Mouse (Mus musculus) common myeloid progenitor, adult 5-6 weeks (primary cell): Measurements from ENCODE around the gene Usp44. TPM values are rescaled to one million over a fixed set of nuclear protein-coding genes. Genes with fewer than 3 reads are reported as not detected.
A peak's percentile ranks its signal among the peaks of the same experiment; 100 is the strongest.
"Not testable (repeated sequence)": the region's sequence is repeated elsewhere in the genome, so short reads cannot be mapped to it uniquely, and the experiment has no call there.

ENCODE experiments used
- ATAC-seq: replicated peaks from 2 replicates; pipeline ENCODE4 v1.8.0; 2016; ENCODE audit warnings: low read depth, mild to moderate bottlenecking, moderate TSS enrichment, inconsistent platforms; ENCODE audit not compliant: poor library complexity, severe bottlenecking
- total RNA-seq: library from RNA; stranded (forward); fragments of 200-1000, 187-1606 nt; gene quantifications from 2 replicates; pipeline ENCODE4 v1.2.3, GENCODE M21; 2017

Usp44 gene
- total RNA-seq, 1 experiment from 2014 or later: 0.87 TPM

DNA sequence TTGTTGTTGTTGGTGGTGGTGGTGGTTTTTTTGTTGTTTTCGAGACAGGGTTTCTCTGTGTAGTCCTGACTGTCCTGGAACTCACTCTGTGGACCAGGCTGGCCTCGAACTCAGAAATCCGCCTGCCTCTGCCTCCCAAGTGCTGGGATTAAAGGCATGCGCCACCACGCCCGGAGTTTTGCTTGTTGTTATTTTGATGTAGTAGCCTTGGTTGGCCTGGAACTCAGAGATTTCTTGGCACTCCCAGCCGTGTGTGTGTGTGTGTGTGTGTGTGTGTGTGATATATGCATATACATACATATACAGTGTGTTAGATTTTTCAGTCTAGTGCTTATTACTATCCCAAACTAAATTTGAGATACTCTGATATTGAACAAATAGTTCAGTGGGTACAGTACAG lies 3.8 kb downstream of the Usp44 start:
- not testable (repeated sequence) for ATAC-seq

DNA sequence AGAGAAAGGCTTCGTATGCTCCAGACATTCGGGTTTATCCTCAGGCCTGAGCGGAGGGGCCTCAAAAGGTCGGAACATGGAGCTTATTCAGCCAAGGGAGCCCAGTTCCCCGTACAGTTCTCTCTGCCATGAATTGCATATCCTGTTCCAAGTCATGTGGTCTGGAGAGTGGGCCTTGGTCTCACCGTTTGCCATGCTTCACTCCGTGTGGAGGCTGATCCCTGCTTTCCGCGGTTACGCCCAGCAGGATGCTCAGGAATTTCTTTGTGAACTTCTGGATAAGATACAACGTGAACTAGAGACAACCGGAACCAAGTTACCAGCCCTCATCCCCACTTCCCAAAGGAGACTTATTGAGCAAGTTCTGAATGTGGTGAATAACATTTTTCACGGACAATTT lies 15.4 kb downstream of the Usp44 start:
- ATAC-seq: no peak

DNA sequence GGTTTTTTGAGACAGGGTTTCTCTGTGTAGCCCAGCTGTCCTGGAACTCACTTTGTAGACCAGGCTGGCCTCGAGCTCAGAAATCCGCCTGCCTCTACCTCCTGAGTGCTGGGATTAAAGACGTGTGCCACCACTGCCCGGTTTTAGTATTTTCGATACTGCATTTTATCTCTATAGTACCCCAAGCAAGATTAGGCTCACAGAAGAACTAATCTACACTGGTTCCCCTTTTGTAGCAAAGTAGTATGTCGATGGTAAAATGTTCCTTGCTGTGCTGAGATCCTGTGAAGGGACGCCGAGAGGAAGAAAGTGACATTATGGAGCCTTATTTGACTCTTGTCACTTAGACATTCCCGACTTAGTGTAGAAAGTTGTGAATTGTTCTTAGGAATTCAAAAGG lies 23.8 kb downstream of the Usp44 start:
- ATAC-seq: no peak

DNA sequence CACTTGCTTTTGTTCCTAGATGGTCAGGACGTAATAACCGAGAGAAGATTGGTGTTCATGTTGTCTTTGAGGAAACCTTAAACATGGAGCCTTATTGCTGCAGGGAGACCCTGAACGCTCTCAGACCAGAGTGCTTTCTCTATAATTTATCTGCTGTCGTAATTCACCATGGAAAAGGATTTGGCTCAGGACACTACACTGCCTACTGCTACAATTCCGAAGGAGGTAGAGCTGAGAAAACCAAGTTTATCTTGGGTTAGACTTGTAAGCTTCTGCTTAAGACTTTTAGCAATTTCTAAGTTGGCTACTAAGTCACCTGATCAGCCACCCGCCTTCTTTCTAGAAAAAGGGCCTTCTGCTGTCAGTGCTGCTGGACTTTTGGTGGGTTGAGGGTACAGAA lies 24.7 kb downstream of the Usp44 start:
- ATAC-seq: no peak

DNA sequence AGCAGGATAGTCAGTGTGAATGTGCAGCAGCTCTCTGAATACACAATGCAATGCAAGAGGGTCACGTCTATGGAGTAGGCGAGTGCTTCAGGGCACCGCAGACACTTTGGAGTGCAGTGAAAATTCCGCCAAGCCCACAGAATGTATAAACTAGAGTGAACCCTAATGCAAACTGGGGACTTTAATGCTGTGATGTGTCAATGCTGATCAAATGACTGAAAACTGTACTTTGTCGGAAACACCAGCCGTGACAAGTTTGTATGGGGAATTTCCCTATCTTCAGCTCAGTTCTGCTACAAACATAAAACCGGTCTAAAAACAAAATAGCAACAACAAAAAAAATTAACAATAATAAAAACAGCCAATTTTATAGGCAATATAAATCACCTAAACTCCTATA lies 37.0 kb downstream of the Usp44 start:
- ATAC-seq: no peak

DNA sequence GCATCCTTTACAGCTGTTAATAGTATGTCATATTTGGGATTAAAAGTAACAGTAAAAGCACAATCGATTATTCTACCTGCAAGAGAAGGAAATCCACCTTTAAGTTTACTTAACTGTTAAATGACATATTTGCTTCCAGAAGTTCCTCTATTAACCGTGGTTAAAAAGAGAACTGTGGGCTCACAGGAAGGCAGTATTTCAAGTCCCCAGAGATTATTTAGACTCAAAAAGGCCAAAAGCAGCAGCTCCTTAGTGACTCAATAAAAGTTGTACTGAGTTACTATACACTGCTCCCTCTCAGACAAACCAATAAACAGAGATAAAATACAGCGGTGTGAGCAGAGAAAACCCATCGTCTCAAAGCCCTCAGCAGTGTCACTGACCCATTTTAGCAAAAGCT lies 37.5 kb downstream of the Usp44 start:
- ATAC-seq: no peak

DNA sequence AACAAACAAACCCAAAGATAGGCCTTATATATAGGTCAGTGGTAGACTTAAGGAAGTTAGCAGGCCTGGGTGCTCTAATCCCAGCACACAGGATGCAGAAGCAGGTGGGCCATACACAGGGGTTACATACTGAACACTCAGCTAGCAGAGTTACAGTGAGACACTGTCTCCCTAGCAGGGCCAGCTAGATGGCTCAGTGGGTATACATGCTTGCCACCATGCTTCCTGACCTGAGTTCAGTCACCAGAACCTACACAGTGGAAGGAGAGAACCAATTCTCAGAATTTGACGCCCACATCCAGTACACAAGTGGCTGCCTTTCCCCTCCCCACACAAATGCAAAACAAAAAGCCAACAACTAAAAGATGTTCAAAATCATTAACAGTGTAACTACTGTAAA lies 45.4 kb downstream of the Usp44 start:
- ATAC-seq: no peak

DNA sequence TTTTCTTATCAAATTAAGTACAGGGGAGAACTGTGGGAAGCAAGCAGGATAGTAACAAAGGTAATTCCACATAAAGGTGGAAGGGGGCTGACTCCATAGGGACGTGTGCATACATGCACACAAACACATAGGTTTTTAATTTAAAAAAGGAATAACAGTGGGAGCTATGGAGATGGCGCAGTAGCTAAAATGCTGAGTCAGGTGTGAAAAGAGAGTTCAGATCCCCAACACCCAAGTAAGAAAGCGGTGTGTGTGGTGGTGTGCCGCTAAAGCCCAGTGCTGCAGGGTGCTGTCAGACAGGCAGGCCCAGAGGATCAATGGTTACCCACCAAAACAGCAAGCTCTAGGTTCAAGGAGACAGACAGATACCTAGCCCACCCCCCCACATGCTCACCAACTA lies 47.4 kb downstream of the Usp44 start:
- ATAC-seq: no peak

DNA sequence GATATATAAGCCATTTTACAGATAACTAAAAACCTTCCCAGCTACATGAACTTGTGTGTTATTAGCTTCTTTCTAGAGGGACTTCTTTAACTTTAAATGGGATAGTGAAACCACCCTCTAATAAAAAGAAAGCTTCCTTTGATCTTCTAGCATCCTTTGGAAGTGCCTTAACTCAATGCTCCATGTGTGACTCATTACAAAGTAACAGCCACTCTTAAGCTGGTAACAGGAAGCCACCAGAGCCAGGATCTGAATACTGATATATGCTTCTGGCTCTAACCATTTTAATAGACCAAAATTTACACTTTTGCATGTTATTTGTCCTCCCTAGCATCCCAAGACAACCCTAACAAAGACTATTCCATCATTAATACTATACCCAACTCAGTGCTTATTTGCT lies 50.6 kb downstream of the Usp44 start:
- ATAC-seq: no peak

DNA sequence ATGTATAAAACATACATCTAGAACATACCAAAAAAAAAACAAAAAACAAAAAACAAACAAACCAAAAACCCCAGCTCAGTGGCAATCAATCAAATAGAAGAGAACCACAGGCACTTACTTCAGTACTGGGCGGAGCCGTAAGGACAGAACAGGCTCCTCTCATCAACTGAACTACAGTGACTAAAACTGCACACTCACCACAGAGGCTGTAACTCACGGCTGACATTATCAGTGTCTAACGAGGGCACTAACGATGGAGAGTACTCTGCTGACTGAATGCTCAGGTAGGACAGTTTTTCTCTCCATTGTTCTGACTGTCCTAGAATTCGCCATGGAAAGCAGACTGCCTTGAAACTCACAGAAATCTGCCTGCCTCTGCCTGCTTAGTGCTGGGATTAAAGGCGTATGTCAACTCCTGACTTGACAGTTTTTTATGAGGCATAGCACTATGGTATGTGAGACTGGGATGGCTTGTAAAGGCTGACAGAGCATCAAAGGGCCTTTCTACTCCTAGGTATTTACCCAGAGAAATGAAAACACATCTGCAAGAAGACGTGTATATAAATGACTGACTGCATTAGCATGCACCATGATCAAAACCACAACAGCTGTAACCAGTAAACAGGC lies 51.5 kb downstream of the Usp44 start:
- peak; percentile 80 for ATAC-seq

DNA sequence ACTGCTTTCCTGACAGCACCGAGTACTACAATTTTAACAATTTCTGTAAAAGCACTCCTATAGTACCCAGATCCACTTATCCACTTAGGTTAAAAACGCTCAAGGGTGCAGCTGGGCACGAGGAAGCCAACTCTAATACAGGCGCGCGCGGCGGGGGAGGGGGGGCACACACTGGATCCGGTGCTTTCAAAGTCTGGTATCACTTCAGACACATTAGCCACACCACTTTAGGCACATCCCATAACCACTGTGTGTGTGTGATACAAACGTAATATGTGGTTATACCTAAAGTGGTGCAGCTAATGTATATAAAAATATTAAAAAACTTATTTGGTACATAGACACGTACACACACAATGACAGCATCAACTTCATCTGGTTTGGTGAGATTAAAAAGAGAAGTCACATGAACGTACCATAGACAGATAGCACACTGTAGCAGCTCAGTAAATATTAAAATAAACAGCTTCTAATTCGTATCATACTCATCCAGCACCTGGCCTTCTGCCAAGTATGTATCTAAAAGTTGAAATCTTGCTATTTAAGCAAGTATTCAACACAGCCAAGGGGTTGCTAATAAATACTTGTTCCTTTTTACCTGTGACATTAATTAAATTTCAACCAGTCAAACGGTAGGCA lies 54.6 kb downstream of the Usp44 start:
- ATAC-seq: peak; percentile 20; the same call in 1 of the 2 replicates

DNA sequence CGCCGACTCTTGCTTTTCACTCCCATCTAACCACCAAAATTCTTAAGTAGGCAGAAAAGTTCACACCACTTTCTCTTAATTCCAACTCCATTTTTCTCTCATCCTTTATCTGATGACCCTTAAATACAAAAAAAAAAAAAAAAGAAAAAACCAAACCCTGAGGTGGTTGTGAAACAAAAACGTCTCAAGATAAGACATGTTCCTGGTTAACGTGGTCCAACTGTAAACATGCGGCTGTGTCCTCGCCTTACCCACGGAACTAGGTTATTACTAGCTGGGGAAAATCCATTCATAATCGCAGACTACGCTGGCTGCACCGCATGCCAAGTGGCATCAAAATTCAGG lies 57.2 kb downstream of the Usp44 start:
- ATAC-seq: 0 out of 2 replicates have a peak, but pooled peaks have one; percentile 15

DNA sequence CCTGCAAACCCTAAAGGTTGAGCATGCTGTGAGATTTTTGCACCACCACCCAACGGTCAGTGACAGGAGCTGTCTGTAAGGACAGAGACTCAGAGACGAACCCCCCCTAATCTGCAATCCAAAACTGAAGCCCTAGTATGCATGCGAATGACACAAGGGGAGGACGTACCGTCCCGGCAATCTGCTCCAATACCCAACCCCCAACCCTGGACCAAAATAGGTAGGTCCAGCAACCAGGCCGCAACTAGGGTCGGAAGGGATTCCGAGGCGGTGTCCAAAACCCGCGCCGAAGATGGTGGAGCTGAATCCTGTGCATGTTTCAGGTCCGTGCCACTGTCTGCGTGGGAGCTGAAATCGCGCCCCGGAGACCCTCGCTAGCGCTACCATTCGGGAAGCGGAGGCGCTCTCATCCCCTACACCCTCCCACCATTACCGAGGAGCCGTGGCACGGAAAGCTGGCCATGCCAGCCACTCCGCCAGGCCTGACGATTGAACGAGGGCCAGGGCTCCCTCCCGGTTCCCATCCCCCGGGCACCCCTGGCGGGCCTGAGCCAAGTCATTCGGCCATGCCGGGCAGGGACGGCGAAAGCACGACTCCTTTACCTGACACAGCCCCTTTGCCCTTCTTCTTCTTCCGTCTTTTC lies 57.7 kb downstream of the Usp44 start:
- ATAC-seq: peak; percentile 24

DNA sequence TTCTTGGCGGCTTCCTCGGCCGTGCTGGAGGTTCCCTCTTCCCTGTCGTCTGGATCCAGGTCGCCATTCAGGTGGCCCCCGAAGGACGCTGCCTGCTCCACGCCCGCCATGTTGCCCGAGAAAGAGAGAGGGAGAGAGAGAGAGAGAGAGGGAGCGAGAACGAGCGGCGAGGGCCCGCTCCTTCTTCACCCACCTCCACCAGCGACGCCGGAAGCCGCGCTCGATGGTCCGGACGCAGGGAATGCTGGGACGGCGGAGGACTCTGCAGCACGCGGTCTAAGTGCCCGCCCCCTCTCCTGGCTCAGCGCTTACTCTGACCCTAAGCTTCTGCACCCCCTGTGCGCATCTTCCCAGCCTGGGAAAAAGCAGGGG lies 58.2 kb downstream of the Usp44 start:
- ATAC-seq: peak; percentile 90

DNA sequence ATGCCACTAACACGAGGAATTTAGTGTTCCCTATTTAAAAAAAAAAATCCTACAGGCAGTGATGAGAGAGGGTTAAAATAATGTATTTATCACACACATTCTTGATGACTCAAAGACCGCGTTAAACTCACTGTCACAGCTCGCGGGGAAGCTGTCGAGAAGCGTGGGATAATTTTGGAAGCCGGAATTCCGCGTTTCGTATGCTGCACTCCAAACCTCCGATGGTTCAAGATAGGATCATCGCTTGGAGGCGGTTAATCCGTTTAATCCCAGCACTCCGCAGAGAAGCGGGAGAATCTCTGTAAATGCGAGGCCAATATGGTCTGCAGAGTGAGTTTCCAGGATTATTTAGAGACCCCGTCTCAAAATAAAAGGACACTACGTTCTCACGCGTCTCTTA lies 58.6 kb downstream of the Usp44 start:
- ATAC-seq: peak; percentile 20

DNA sequence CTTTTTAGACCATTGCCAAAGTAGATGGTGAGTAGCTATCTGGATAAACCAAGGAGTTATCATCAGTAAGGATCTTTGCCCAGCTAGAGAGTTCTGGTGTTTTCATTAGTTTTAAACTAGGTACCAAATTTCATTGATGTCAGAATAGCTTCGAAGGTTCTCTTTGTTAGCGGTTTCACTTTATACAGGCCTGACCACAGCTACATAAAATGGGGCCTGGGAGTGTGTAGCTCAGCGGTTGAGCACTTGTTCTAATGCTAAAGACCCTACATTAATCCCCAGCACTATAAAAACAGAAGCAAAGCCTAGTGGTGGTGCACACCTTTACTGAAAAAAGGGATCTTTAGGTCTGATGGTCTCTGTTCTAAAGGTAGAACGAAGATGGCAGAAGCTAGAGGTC lies 59.2 kb downstream of the Usp44 start:
- no peak for ATAC-seq

DNA sequence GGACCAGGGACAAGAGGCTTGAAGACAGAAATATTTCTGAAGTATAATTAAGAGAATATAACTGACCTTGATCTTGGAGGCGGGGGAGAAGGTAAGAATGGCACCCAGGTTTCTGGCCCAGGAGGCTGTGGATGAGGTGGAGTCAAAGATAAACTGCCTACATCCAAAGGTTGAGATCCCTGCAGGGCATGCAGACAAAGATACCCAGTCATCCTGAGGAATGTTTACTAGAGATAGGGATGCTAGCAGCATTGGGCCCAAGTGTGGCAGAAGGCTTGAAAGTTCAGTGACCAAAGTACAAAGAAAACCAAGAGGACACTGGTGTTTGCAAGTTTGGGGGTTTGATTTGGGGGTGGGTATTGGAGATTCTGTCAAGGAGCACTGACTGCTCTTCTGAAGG lies 59.7 kb downstream of the Usp44 start:
- no peak for ATAC-seq

DNA sequence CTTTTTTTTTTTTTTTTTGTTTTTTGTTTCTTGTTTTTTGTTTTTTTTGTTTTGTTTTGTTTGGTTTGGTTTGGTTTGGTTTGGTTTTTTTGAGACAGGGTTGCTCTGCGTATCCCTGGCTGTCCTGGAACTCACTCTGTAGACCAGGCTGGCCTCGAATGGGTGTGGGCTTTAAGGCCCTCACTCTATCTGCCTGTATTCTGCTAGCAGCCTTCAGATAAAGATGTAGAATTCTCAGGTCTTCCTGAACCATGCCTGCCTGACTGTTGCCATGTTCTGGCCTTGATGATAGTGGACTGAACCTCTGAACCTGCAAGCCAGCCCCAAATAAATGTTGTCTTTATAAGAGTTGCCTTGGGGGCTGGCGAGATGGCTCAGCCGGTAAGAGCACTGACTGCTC lies 61.2 kb downstream of the Usp44 start:
- ATAC-seq: no peak

DNA sequence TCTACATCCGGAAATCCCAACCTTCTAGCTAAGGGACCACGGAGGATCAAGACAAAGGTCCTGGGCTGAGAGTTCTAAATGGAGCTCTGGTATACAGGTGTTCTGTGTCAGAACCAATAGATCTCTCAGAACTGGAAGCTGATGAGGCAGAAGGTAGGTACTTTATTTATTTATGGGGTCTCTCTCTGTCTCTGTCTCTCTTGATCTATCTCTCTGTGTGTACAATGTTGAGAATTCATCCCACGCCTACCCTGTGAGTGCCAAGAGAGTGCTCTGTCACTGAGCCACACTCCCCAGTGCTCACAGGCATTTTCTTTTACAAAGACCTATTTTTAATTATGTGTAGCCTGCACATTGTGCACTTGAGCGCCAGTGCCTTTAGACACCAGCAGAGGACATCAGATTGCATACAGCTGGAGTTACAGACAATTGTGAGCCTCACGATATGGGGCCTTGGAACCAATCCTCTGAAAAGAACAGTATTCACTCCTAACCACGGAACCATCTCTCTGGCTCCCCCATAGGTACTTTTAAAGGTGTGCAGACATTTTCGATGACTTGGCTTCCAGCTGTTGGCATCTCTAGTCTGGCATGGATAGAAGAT lies 65.8 kb downstream of the Usp44 start, which contains the start of gene Metap2:
TSS of gene Metap2 (minus strand) at position 51 of the 604 bp plus-strand sequence.
- peak; percentile 36; the same call in 1 of the 2 replicates for ATAC-seq

DNA sequence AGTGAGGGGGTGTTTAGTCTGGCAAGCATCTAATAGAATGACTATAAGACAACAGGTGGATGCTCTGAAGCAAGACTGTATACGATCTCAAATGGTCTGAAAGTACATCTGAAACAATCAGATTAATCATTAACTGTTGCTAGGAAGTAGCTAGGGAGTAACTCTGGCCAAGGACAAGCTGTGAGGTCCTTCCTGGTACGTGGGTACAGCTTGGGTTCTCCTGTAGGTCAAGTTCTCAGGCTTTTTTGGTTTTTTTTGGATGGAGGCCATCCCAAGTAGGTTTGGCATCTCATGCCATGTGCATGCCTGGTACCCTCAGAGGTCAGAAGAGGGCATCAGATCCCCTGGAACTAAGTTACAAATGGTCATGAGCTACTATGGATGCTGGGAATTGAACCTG lies 67.9 kb downstream of the Usp44 start:
- no peak for ATAC-seq

DNA sequence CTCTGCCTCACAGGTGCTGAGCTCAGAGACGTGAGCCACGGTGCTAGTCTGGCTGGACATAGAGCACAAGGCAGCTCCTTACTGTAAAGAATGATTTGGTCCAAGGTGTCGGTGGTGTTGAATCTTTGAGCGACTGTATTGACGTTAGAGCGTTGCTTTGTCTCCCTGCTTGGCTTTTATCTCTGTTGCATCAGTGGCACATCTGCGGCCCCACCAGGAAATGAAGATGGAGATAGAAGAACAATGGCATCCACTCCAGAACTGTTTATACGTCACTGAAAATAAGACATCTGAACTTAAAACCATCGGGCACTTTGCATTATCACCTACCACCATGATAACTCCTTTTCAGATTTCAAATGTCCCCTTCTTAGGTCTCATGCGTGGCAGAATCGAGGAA lies 68.6 kb downstream of the Usp44 start:
- ATAC-seq: no peak
